Mouse (Mus musculus) olfactory bulb, adult 2 months (tissue): ENCODE measurements around the gene Inf2. TPM values are rescaled to one million over a fixed set of nuclear protein-coding genes. Genes with fewer than 3 reads are reported as not detected.

Experiments used
- H3K27ac ChIP-seq: fragments of 200-500 bp; 2 replicates; pipeline ENCODE4 v1.5.1; 2012; ENCODE audit warnings: low read depth, low read length; ENCODE audit not compliant: insufficient read depth
- H3K4me1 ChIP-seq: fragments of 200-500 bp; 2 replicates; pipeline ENCODE4 v1.6.1; 2012; ENCODE audit warnings: low read length; ENCODE audit not compliant: control insufficient read depth, insufficient read depth
- H3K4me3 ChIP-seq: fragments of 200-500 bp; 2 replicates; pipeline ENCODE4 v1.5.1; 2012; ENCODE audit warnings: mild to moderate bottlenecking, low read depth, low read length, moderate library complexity; ENCODE audit not compliant: insufficient read depth
- CTCF ChIP-seq: fragments of 200-500 bp; IDR thresholded peaks from 2 replicates; pipeline ENCODE4 v1.5.1; 2012; ENCODE audit warnings: low read depth, mild to moderate bottlenecking, low read length, moderate library complexity; ENCODE audit not compliant: insufficient read depth
- POLR2A ChIP-seq: fragments of 200-500 bp; IDR thresholded peaks from 2 replicates; pipeline ENCODE4 v1.6.1; 2012; ENCODE audit warnings: mild to moderate bottlenecking, low read depth, low read length, moderate library complexity; ENCODE audit not compliant: insufficient read depth
- WGBS: fragments of 180-500 bp; shearing (Covaris S2); methylation state at CpG from one replicate; pipeline ENCODE4 v1.1.7; 2018; 5-methylcytosine and 5-hydroxymethylcytosine counted together
- polyA plus RNA-seq: library from polyadenylated mRNA; stranded (reverse); fragments of >200 nt; gene quantifications from 2 replicates; pipeline ENCODE4 v1.2.4, GENCODE M21; 2012; ENCODE audit warnings: low replicate concordance; ENCODE audit not compliant: missing spikeins, insufficient read depth, insufficient read length

Gene Inf2
- not detected in 2 replicates for polyA plus RNA-seq

DNA sequence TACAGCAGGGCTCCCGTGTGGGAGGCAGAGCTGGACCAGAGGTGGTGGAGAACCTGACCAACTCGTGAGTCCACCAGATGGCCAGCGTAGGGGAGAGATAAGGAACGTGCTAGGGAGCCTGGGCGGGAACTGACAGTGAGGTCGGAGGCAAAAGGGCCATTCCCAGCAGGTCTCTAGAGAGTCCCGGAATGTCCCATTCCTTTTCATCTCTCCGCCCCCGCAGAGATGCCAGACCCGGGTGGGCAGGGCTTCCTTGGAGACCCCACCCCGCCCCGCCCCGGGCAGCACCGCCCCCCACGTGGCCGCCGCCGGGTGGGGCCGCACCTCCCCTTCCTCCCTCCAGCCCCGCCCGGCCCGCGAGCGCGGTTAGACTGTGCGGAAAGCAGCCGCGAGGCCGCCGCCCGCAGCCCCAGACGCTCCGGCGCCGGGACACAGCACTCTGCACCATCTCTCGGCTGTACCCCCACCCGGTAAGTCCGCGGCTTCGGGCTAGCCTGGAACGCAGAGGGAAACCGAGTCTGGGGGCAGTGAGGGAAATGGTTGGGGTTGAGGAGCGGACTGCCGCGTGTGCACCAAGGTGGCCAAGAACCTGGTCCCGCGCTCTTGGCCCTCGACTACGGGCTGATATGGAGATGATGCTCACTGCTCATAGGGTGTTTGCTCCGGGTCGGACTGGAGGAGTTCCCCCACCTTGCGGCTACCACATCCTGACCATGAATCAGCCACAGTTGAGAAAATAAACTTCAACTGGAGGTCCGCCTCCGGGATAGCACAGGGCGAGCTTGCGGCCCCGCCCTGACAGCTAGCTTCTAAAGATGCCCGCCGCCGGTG is at the start of gene Inf2:
Gene Inf2, plus strand, starts transcription at position 359 of the 831 bp plus-strand sequence.
- Histone ChIP-seq H3K4me3 (peak within 1 kb of the TSS; percentile 58), H3K4me1 (peaks cover 63% of the 10 kb centered on the region), H3K27ac (peak within 1 kb of the TSS; percentile 68)
- TF ChIP-seq POLR2A (peak; percentile 47; the same call in 1 of the 2 replicates), CTCF (no peak)
- 3% methylated on average over 57 of the region's 60 CpGs for WGBS

DNA sequence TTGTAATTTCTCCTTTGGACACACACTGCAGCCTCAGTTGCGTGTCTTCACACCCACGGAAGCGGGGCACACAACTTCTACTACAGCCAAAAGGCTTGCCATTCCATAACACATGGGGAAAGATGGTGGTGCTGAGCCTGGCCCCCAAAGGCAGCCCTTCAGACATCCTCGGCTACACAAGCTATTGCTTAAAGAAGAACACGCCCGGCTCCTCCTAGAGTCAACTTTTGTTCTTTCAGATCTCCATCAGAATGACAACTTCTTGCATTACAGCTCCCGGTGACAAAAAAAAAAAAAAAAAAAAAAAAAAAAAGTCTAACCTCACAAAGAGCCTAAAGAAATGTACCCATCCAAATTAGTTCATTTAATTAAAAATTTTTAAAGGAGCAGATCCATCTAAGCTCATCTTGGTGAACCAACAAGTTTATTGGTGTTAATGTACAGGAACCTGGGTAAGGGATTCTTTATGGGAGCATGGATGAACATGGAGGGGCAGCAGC is 49.1 kb upstream of the Inf2 start:
- TF ChIP-seq POLR2A (no peak), CTCF (no peak)
- no peak overlapping the region for H3K4me3 ChIP-seq
- WGBS, result 93% methylated on average over 7 of the region's 7 CpGs
- peaks cover 18% of the 10 kb centered on the region for H3K4me1 ChIP-seq
- H3K27ac ChIP-seq, result no peak overlapping the region

DNA sequence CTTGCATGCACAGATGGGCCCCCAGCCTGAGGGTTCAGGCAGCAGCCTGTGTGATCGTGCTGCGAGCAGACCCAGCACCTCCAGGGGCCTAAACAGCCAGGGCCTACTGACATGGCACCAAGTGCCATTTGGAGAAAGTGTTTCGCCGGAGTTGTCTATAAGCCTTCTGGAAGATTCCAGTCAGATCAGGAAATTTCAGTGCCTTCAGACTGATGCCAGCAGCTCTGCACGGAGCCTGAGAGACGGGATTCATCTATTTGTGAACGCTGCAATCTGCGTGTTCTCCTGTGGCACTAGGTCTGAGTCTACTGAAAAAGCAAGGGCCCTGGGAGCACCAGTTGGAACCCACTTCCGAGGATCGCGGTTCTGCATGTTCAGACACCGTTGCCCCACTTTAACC is 48.3 kb upstream of the Inf2 start:
- Histone ChIP-seq H3K27ac (no peak overlapping the region), H3K4me1 (peaks cover 26% of the 10 kb centered on the region), H3K4me3 (no peak overlapping the region)
- WGBS, result 84% methylated on average over 12 of the region's 12 CpGs
- TF ChIP-seq CTCF (no peak), POLR2A (no peak)

DNA sequence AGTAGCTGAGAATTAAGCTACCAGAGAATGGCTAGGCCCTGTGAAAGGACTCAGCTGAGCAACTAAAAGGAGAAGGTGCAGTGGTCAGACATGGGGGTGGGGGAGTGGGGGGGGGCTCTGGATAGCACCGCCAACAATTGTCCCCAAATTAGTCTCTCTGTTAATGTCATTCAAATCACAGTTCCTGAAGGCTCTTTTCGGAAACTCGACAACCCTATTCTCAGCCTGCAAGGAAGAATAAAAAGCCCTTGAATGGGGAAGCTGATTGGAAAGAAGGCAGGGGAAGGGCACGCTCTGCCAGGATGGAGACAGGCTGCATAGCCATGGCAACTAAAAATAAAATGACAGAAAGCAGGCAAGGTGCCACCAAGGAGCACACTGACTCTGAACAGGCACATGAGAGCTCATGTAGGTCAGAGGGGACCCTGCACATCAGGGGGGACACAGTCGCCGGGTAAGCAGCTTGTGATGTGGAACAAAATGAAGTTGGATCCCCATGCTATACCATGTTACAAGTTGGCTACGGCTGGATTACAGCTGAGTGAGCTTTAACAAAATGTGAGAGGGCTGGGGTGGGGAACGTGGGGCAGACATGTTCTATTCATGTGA is 47.0 kb upstream of the Inf2 start:
- H3K4me3 ChIP-seq, result no peak overlapping the region
- H3K4me1 ChIP-seq, result peaks cover 30% of the 10 kb centered on the region
- no peak overlapping the region for H3K27ac ChIP-seq
- 46% methylated on average over 8 of the region's 8 CpGs for WGBS
- TF ChIP-seq CTCF (no peak), POLR2A (no peak)

DNA sequence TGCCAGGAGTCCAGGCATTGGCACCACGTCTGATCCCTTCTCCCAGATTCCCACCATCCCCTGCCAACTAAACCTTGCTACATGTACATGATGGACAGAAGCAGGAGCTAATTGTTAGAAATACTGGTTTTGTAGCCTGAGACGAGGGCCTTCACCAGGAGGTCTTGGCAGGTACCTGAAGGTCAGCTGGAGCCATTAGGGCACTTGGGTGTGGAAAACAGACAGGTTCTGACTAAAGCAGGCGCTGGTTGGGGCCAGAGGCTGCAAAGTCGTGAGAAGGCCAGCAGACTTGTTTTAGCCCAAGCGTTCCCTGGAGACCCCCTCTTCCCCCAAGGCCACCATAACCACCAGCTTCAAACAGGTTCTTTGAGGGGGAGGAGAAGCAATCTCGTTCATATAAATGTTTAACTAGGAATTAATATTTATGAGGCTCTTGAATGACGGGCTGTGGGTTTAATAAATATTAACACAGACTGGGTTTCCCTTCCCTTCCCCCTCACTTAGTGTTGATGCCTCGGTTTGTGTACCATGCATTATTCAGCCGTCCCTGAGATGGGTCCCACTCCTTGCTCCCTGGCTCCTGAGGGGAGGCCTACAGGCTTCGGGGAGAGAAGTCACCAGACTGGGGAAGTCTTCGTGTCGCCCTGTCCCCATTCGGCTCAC is 46.2 kb upstream of the Inf2 start:
- WGBS, result 50% methylated on average over 13 of the region's 13 CpGs
- Histone ChIP-seq H3K4me3 (no peak overlapping the region), H3K4me1 (peaks cover 30% of the 10 kb centered on the region), H3K27ac (no peak overlapping the region)
- no peak for TF ChIP-seq POLR2A
- TF ChIP-seq CTCF, result no peak

DNA sequence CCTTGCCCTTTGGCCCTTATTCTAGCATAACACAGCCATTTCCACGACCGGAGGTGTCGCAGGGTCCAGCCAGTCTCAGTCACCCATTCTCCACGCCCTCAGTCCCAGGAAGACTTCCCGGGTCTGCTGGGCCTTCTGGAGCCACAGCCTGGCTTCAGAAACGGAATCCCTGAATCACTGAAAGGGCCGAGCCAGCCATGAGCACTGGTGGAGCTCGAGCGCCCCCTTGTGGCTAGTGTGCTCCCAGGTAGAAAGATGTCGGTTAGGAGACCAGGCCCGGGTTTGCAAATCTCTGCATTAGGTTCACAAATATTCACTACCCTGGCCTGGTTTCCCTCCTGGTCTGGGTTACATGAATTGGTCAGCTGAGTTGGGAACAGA is 45.7 kb upstream of the Inf2 start:
- Histone ChIP-seq H3K4me3 (no peak overlapping the region), H3K4me1 (peaks cover 30% of the 10 kb centered on the region), H3K27ac (no peak overlapping the region)
- TF ChIP-seq POLR2A (no peak), CTCF (peak; percentile 89)
- WGBS, result 4% methylated on average over 11 of the region's 11 CpGs

DNA sequence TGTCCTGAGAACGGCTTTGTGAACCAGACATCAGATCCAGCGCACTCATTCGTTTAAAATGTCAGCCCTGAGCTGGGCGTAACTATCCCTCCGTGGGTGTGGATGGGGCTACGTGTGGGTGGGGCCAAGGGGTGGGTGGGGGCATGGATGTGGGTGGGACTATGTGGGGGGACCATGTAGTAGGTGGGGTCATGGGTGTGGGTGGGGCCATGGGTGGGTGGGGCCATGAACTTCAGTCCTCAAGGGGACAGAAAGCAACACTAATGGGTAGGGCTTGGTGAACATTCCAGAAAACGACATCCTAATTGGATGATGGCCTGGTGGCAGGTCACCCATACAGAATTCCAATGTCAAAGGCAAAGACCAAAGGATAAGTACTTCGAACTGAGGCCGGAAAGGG is 44.6 kb upstream of the Inf2 start:
- TF ChIP-seq POLR2A (no peak), CTCF (no peak)
- Histone ChIP-seq H3K27ac (no peak overlapping the region), H3K4me1 (peaks cover 30% of the 10 kb centered on the region), H3K4me3 (no peak overlapping the region)
- WGBS, result 80% methylated on average over 9 of the region's 9 CpGs

DNA sequence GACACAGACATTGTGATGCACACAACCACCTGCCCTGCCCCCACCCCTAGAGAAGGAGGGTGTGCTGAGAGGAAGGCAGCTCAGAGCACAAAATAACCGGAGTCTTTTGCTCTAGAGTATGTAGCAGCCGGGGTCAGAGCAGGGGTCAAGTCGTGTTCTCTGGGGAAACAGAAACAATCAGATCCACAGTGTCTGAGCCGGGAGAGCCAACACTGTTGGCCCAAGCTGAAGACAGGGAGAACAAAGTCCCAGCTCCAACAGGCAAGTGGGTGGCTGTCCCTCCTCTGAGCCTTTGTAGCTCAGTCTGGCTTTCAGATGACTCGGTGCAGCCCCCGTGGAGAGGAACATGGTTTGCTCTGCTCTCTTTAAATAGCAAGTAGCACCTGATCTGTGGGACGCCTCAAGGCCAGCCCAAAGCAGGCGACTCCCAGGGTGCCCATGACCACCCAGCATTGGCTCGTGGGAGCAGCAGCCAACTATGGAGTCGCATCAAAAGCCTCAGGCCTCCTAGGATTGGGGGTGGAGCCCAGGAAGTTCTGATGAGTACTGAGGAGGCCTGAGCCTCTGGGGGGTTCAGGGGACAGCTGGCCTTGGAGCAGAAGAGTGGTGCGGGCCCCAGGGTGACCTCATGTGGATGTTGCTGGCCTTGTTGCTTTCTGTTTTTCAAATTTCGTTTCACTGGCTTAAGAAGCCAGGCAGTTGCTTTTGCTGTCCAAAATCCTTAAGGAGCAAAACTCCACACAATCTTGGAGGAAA is 43.5 kb upstream of the Inf2 start:
- peaks cover 30% of the 10 kb centered on the region for H3K4me1 ChIP-seq
- H3K4me3 ChIP-seq, result no peak overlapping the region
- no peak for TF ChIP-seq POLR2A
- TF ChIP-seq CTCF, result no peak
- 29% methylated on average over 12 of the region's 12 CpGs for WGBS
- H3K27ac ChIP-seq, result peak overlapping the region; percentile 46; the same call in 1 of the 2 replicates
